Mouse (Mus musculus): ENCODE results near the gene Rarg. TPM values are rescaled to one million over a fixed set of nuclear protein-coding genes. Genes with fewer than 3 reads are reported as not detected.
A peak's percentile ranks its signal among the peaks of the same experiment; 100 is the strongest.

Rarg gene
- polyA plus RNA-seq, 1 experiment from 2014 or later = 8.9 TPM

- peaks cover 18% of the 10 kb centered on the region for H3K4me1 ChIP-seq (ENCODE audit: control insufficient read depth, insufficient read depth, low read length)
- WGBS = 24% methylated on average over 22 of the region's 22 CpGs
- H3K4me3 ChIP-seq (ENCODE audit: low read length) = peak overlapping the region; percentile 32
- peak overlapping the region; percentile 93 for H3K4me2 ChIP-seq (ENCODE audit: low read depth, low read length)
- peak overlapping the region; percentile 63 for H3K27ac ChIP-seq (ENCODE audit: low read length)
- peaks cover 11% of the 10 kb centered on the region for H3K27me3 ChIP-seq (ENCODE audit: control insufficient read depth, insufficient read depth, low read length)
- no peak for ATAC-seq (replicated peaks; ENCODE audit: extremely low read depth, insufficient read depth, low FRiP score)
- H3K36me3 ChIP-seq (ENCODE audit: control insufficient read depth, insufficient read depth) = no peaks in the 10 kb centered on the region
- H3K9ac ChIP-seq (ENCODE audit: low read length) = peak overlapping the region; percentile 37
- H3K9me3 ChIP-seq (replicated peaks; ENCODE audit: control insufficient read depth, low read length) = no peaks in the 10 kb centered on the region
Measured at GRCm38 (mm10) chr15:102243229-102244190, 13.8 kb downstream of the Rarg start.

GRCm38 (mm10) chr15:102242404-102243228 is 14.7 kb downstream of the Rarg start:
- Histone ChIP-seq H3K4me1 (ENCODE audit: control insufficient read depth, insufficient read depth, low read length) (peaks cover 14% of the 10 kb centered on the region), H3K9ac (ENCODE audit: low read length) (no peak overlapping the region), H3K27ac (ENCODE audit: low read length) (no peak overlapping the region; the same call in 1 of the 2 replicates)

GRCm38 (mm10) chr15:102240607-102241006 is 16.7 kb downstream of the Rarg start:
- no peaks in the 10 kb centered on the region for H3K9me3 ChIP-seq (replicated peaks; ENCODE audit: control insufficient read depth, low read length)
- H3K27ac ChIP-seq (ENCODE audit: low read length) = peak overlapping the region; percentile 34; the same call in 1 of the 2 replicates
- WGBS = 53% methylated on average over 4 of the region's 4 CpGs
- H3K4me2 ChIP-seq (ENCODE audit: low read depth, low read length) = no peak overlapping the region
- peaks cover 11% of the 10 kb centered on the region for H3K27me3 ChIP-seq (ENCODE audit: control insufficient read depth, insufficient read depth, low read length)
- H3K4me3 ChIP-seq (ENCODE audit: low read length) = no peak overlapping the region
- H3K9ac ChIP-seq (ENCODE audit: low read length) = no peak overlapping the region
- no peak for ATAC-seq (replicated peaks; ENCODE audit: extremely low read depth, insufficient read depth, low FRiP score)
- no peaks in the 10 kb centered on the region for H3K36me3 ChIP-seq (ENCODE audit: control insufficient read depth, insufficient read depth)
- peaks cover 16% of the 10 kb centered on the region for H3K4me1 ChIP-seq (ENCODE audit: control insufficient read depth, insufficient read depth, low read length)

More at GRCm38 (mm10) chr15:102242404-102243228, 14.7 kb downstream of the Rarg start:
- no peaks in the 10 kb centered on the region for H3K9me3 ChIP-seq (replicated peaks; ENCODE audit: control insufficient read depth, low read length)
- peak overlapping the region; percentile 93 for H3K4me2 ChIP-seq (ENCODE audit: low read depth, low read length)
- WGBS = 51% methylated on average over 12 of the region's 12 CpGs
- peaks cover 11% of the 10 kb centered on the region for H3K27me3 ChIP-seq (ENCODE audit: control insufficient read depth, insufficient read depth, low read length)
- H3K4me3 ChIP-seq (ENCODE audit: low read length) = no peak overlapping the region
- H3K36me3 ChIP-seq (ENCODE audit: control insufficient read depth, insufficient read depth) = no peaks in the 10 kb centered on the region
- no peak for ATAC-seq (replicated peaks; ENCODE audit: extremely low read depth, insufficient read depth, low FRiP score)

- H3K4me1 ChIP-seq (ENCODE audit: control insufficient read depth, insufficient read depth, low read length) = peaks cover 20% of the 10 kb centered on the region
- H3K9ac ChIP-seq (ENCODE audit: low read length) = no peak overlapping the region
- no peak for ATAC-seq (replicated peaks; ENCODE audit: extremely low read depth, insufficient read depth, low FRiP score)
- no peak overlapping the region for H3K27ac ChIP-seq (ENCODE audit: low read length)
- peaks cover 10% of the 10 kb centered on the region for H3K27me3 ChIP-seq (ENCODE audit: control insufficient read depth, insufficient read depth, low read length)
- H3K9me3 ChIP-seq (replicated peaks; ENCODE audit: control insufficient read depth, low read length) = no peaks in the 10 kb centered on the region
- H3K4me3 ChIP-seq (ENCODE audit: low read length) = no peak overlapping the region
- 62% methylated on average over 11 of the region's 11 CpGs for WGBS
- H3K36me3 ChIP-seq (ENCODE audit: control insufficient read depth, insufficient read depth) = no peaks in the 10 kb centered on the region
- no peak overlapping the region for H3K4me2 ChIP-seq (ENCODE audit: low read depth, low read length)
Measured at GRCm38 (mm10) chr15:102239851-102240250, 17.5 kb downstream of the Rarg start.

GRCm38 (mm10) chr15:102239260-102239590 is 18.1 kb downstream of the Rarg start:
- WGBS = 15% methylated on average over 9 of the region's 9 CpGs
- Histone ChIP-seq H3K36me3 (ENCODE audit: control insufficient read depth, insufficient read depth) (no peaks in the 10 kb centered on the region), H3K27me3 (ENCODE audit: control insufficient read depth, insufficient read depth, low read length) (peaks cover 8% of the 10 kb centered on the region; the same call in 1 of the 2 replicates), H3K9ac (ENCODE audit: low read length) (no peak overlapping the region), H3K27ac (ENCODE audit: low read length) (no peak overlapping the region), H3K9me3 (replicated peaks; ENCODE audit: control insufficient read depth, low read length) (no peaks in the 10 kb centered on the region), H3K4me2 (ENCODE audit: low read depth, low read length) (no peak overlapping the region), H3K4me3 (ENCODE audit: low read length) (no peak overlapping the region), H3K4me1 (ENCODE audit: control insufficient read depth, insufficient read depth, low read length) (peaks cover 15% of the 10 kb centered on the region)
- peak; percentile 56; the same call in 1 of the 2 replicates for ATAC-seq (replicated peaks; ENCODE audit: extremely low read depth, insufficient read depth, low FRiP score)

GRCm38 (mm10) chr15:102238543-102239259 is 18.6 kb downstream of the Rarg start:
- ATAC-seq (replicated peaks; ENCODE audit: extremely low read depth, insufficient read depth, low FRiP score) = no peak
- peaks cover 8% of the 10 kb centered on the region; the same call in 1 of the 2 replicates for H3K27me3 ChIP-seq (ENCODE audit: control insufficient read depth, insufficient read depth, low read length)

GRCm38 (mm10) chr15:102235371-102236027 is 21.8 kb downstream of the Rarg start:
- peak overlapping the region; percentile 33 for H3K9ac ChIP-seq (ENCODE audit: low read length)
- peak overlapping the region; percentile 43 for H3K4me2 ChIP-seq (ENCODE audit: low read depth, low read length)
- H3K4me1 ChIP-seq (ENCODE audit: control insufficient read depth, insufficient read depth, low read length) = peaks cover 8% of the 10 kb centered on the region
- WGBS = 27% methylated on average over 21 of the region's 21 CpGs
- no peak overlapping the region for H3K4me3 ChIP-seq (ENCODE audit: low read length)
- no peaks in the 10 kb centered on the region for H3K9me3 ChIP-seq (replicated peaks; ENCODE audit: control insufficient read depth, low read length)
- no peaks in the 10 kb centered on the region for H3K36me3 ChIP-seq (ENCODE audit: control insufficient read depth, insufficient read depth)
- no peaks in the 10 kb centered on the region for H3K27me3 ChIP-seq (ENCODE audit: control insufficient read depth, insufficient read depth, low read length)
- ATAC-seq (replicated peaks; ENCODE audit: extremely low read depth, insufficient read depth, low FRiP score) = peak; percentile 25; the same call in 1 of the 2 replicates
- no peak overlapping the region for H3K27ac ChIP-seq (ENCODE audit: low read length)

More at GRCm38 (mm10) chr15:102238543-102239259, 18.6 kb downstream of the Rarg start:
- H3K4me3 ChIP-seq (ENCODE audit: low read length) = no peak overlapping the region
- no peaks in the 10 kb centered on the region for H3K36me3 ChIP-seq (ENCODE audit: control insufficient read depth, insufficient read depth)
- no peak overlapping the region for H3K9ac ChIP-seq (ENCODE audit: low read length)
- H3K27ac ChIP-seq (ENCODE audit: low read length) = no peak overlapping the region
- H3K4me1 ChIP-seq (ENCODE audit: control insufficient read depth, insufficient read depth, low read length) = peaks cover 14% of the 10 kb centered on the region
- H3K4me2 ChIP-seq (ENCODE audit: low read depth, low read length) = no peak overlapping the region
- H3K9me3 ChIP-seq (replicated peaks; ENCODE audit: control insufficient read depth, low read length) = no peaks in the 10 kb centered on the region
- 77% methylated on average over 14 of the region's 14 CpGs for WGBS

- H3K27ac ChIP-seq (ENCODE audit: low read length) = no peak overlapping the region
- no peak overlapping the region for H3K4me2 ChIP-seq (ENCODE audit: low read depth, low read length)
- no peaks in the 10 kb centered on the region for H3K36me3 ChIP-seq (ENCODE audit: control insufficient read depth, insufficient read depth)
- no peaks in the 10 kb centered on the region for H3K27me3 ChIP-seq (ENCODE audit: control insufficient read depth, insufficient read depth, low read length)
- H3K4me3 ChIP-seq (ENCODE audit: low read length) = no peak overlapping the region
- no peaks in the 10 kb centered on the region for H3K9me3 ChIP-seq (replicated peaks; ENCODE audit: control insufficient read depth, low read length)
- 21% methylated on average over 2 of the region's 2 CpGs for WGBS
- no peak for ATAC-seq (replicated peaks; ENCODE audit: extremely low read depth, insufficient read depth, low FRiP score)
- no peak overlapping the region for H3K9ac ChIP-seq (ENCODE audit: low read length)
- peaks cover 8% of the 10 kb centered on the region for H3K4me1 ChIP-seq (ENCODE audit: control insufficient read depth, insufficient read depth, low read length)
Measured at GRCm38 (mm10) chr15:102233896-102234295, 23.4 kb downstream of the Rarg start.
